Mouse (Mus musculus): ENCODE data around the gene Rreb1. TPM values are rescaled to one million over a fixed set of nuclear protein-coding genes. Genes with fewer than 3 reads are reported as not detected.

Rreb1 gene
- polyA plus RNA-seq, 1 experiment from 2014 or later, result 13.0 TPM

DNA sequence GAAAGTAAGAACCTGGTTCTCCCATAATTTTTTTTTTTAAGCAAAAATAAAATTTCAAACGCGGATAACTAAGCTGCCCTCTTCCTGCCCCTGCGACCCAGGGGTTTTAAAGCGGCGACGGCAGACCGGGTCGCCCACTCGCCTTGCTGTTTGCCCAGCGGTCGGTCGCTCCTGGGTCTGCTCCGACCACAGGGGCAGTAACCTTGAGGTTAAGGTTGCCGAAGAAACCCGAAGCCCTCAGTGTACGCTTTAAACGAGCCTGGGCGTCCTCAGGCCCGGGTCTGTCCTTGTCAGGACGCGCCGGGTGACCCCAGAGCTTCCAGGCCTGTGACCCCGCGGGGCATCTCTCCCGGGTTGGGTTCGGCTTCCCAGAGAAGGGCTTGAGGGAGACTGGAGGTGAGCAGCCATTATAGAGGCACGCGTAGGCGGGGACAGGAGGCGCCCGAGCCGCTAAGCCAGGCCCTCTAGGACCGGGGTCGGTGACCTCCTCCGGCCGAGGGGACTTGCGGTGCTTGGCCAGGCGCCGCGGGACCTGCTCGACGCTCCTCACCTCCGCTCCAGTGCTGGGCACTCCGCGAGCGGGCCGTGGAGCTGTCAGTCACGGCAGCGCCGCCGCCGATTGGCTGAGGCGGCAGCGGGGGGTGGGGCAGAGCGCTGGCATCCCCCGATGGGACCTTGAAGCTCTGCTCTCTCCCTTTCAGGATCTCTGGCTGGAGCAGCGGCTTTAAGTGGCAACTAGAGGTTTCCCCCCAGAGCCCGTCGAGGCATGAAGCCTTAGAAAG is 79.3 kb downstream of the Rreb1 start:
- peaks cover 60% of the 10 kb centered on the region for H3K4me1 ChIP-seq (ENCODE audit: control insufficient read depth, insufficient read depth, low read length)
- peak overlapping the region; percentile 78 for H3K27ac ChIP-seq (ENCODE audit: low read length)
- H3K4me3 ChIP-seq (ENCODE audit: low read length), result peak overlapping the region; percentile 61
- H3K9me3 ChIP-seq (replicated peaks; ENCODE audit: control insufficient read depth, low read length), result no peaks in the 10 kb centered on the region
- WGBS, result under 1% methylated on average over 59 of the region's 59 CpGs
- H3K4me2 ChIP-seq (ENCODE audit: low read depth, low read length), result peak overlapping the region; percentile 87
- no peaks in the 10 kb centered on the region for H3K27me3 ChIP-seq (ENCODE audit: control insufficient read depth, insufficient read depth, low read length)
- H3K9ac ChIP-seq (ENCODE audit: low read length), result peak overlapping the region; percentile 84
- no peaks in the 10 kb centered on the region for H3K36me3 ChIP-seq (ENCODE audit: control insufficient read depth, insufficient read depth)
- peak; percentile 91 for ATAC-seq (replicated peaks; ENCODE audit: extremely low read depth, insufficient read depth, low FRiP score)

DNA sequence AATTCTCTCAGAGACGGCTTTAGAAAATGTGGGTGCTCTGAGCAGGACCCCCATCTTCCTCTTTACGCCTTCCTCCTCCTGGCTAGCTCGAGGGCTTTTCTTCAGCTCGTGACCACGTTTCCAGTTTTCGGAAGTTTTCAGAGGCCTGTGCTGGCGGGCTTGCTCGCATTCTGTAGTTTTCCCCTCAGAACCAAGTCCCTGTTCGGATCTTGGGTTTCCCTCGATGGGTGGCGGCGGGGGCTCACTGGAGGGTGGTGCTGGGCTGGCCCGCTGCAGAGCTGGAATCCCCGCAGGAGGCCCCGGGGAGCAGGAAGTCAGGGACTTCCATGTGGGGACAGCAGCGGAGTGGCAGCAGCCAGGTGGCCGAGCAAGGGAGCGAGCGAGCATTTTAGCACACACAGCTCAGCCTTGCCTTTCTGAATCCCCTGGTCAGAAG is 79.9 kb downstream of the Rreb1 start:
- Histone ChIP-seq H3K27ac (ENCODE audit: low read length) (peak overlapping the region; percentile 78), H3K4me2 (ENCODE audit: low read depth, low read length) (peak overlapping the region; percentile 87), H3K9ac (ENCODE audit: low read length) (peak overlapping the region; percentile 84), H3K4me1 (ENCODE audit: control insufficient read depth, insufficient read depth, low read length) (peaks cover 58% of the 10 kb centered on the region), H3K36me3 (ENCODE audit: control insufficient read depth, insufficient read depth) (no peaks in the 10 kb centered on the region), H3K9me3 (replicated peaks; ENCODE audit: control insufficient read depth, low read length) (no peaks in the 10 kb centered on the region), H3K27me3 (ENCODE audit: control insufficient read depth, insufficient read depth, low read length) (no peaks in the 10 kb centered on the region), H3K4me3 (ENCODE audit: low read length) (peak overlapping the region; percentile 61)
- ATAC-seq (replicated peaks; ENCODE audit: extremely low read depth, insufficient read depth, low FRiP score), result peak; percentile 47; the same call in 1 of the 2 replicates
- 3% methylated on average over 19 of the region's 19 CpGs for WGBS

DNA sequence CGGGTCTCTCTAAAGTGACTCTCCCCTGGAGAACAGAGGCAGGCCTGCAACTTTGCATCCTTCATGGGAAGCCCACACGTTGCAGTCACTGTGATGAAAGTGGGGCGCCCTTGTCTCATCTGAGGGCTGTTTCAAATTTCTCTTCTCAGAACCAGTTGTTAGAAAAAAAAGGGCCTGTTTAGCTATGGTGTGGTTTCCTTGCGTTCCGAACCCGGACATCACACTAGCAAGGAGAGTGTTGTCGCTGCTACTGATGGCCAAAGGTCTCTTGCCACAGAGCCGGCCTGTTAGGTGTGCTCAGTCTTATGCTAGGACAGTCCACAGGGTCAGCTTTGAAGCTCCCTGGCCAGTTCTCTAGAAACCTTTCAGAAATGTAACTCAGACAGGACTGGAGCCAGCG is 80.3 kb downstream of the Rreb1 start:
- H3K4me1 ChIP-seq (ENCODE audit: control insufficient read depth, insufficient read depth, low read length), result peaks cover 61% of the 10 kb centered on the region
- no peaks in the 10 kb centered on the region for H3K36me3 ChIP-seq (ENCODE audit: control insufficient read depth, insufficient read depth)
- no peak for ATAC-seq (replicated peaks; ENCODE audit: extremely low read depth, insufficient read depth, low FRiP score)
- 50% methylated on average over 9 of the region's 9 CpGs for WGBS
- H3K27ac ChIP-seq (ENCODE audit: low read length), result peak overlapping the region; percentile 78
- peak overlapping the region; percentile 87 for H3K4me2 ChIP-seq (ENCODE audit: low read depth, low read length)
- H3K27me3 ChIP-seq (ENCODE audit: control insufficient read depth, insufficient read depth, low read length), result no peaks in the 10 kb centered on the region
- peak overlapping the region; percentile 61 for H3K4me3 ChIP-seq (ENCODE audit: low read length)
- no peaks in the 10 kb centered on the region for H3K9me3 ChIP-seq (replicated peaks; ENCODE audit: control insufficient read depth, low read length)
- H3K9ac ChIP-seq (ENCODE audit: low read length), result peak overlapping the region; percentile 84

DNA sequence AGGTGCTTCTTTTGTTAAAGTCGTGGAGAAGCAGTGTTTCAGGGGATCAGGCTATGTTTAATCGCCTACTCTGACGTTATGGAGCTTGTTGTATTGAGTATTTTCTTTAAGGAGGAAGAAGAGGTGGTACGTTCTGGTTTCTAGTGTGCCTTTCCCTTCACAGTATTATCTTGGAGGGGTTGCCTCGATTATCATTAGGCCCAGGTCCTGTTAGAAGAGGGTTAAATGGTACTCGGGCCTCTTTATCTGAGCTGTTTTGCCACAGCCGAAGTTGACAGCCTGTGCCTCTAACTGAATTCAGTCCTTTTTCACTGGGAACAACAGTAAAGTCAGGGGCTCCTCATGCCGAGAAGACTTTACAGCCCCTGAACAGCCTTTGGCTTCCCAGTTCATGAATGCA is 81.6 kb downstream of the Rreb1 start:
- H3K36me3 ChIP-seq (ENCODE audit: control insufficient read depth, insufficient read depth), result no peaks in the 10 kb centered on the region
- no peak overlapping the region for H3K27ac ChIP-seq (ENCODE audit: low read length)
- no peaks in the 10 kb centered on the region for H3K27me3 ChIP-seq (ENCODE audit: control insufficient read depth, insufficient read depth, low read length)
- H3K9ac ChIP-seq (ENCODE audit: low read length), result no peak overlapping the region
- no peak overlapping the region for H3K4me3 ChIP-seq (ENCODE audit: low read length)
- ATAC-seq (replicated peaks; ENCODE audit: extremely low read depth, insufficient read depth, low FRiP score), result no peak
- WGBS, result 61% methylated on average over 8 of the region's 8 CpGs
- no peak overlapping the region for H3K4me2 ChIP-seq (ENCODE audit: low read depth, low read length)
- no peaks in the 10 kb centered on the region for H3K9me3 ChIP-seq (replicated peaks; ENCODE audit: control insufficient read depth, low read length)
- peaks cover 52% of the 10 kb centered on the region for H3K4me1 ChIP-seq (ENCODE audit: control insufficient read depth, insufficient read depth, low read length)

DNA sequence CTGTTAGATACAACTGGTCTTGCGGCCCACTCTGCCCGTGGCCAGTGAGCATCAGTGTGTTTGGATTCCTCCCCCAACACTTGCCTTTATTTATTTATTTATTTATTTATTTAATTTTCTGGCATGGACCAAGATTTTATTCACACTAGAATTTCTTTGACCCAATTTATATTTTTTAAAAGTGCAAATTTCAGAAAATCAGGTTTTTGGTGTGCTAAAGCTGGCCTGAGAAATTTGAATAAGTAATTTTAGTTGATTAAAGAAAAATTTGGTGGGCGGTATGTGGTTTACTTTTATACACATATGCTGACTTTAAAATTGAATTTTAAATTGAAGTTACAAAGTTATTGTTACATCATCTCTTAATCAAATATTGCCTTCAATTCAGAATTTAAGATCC is 82.0 kb downstream of the Rreb1 start:
- ATAC-seq (replicated peaks; ENCODE audit: extremely low read depth, insufficient read depth, low FRiP score), result no peak
- Histone ChIP-seq H3K4me1 (ENCODE audit: control insufficient read depth, insufficient read depth, low read length) (peaks cover 50% of the 10 kb centered on the region), H3K27me3 (ENCODE audit: control insufficient read depth, insufficient read depth, low read length) (no peaks in the 10 kb centered on the region), H3K9me3 (replicated peaks; ENCODE audit: control insufficient read depth, low read length) (no peaks in the 10 kb centered on the region), H3K4me2 (ENCODE audit: low read depth, low read length) (no peak overlapping the region), H3K27ac (ENCODE audit: low read length) (no peak overlapping the region), H3K4me3 (ENCODE audit: low read length) (no peak overlapping the region), H3K36me3 (ENCODE audit: control insufficient read depth, insufficient read depth) (no peaks in the 10 kb centered on the region), H3K9ac (ENCODE audit: low read length) (no peak overlapping the region)
- 87% methylated on average over 3 of the region's 3 CpGs for WGBS

DNA sequence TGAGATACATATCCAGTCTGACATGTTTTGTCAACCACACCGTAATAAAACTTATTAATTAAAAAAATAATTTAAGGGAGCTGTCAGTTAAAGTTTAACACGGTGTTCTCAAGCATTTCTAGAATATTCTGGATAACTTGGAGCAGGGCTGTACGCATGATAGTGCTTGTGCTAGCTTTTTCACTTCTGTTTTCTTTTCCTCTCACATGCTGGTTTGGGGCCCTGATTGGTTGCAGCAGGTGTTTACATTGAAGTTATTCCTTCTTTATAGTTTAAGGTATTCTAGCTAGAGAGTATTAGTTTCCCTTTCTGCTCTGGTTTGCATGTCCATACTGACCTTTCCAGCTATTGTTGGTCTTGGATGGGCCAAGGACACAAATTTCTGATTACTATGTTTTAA is 82.6 kb downstream of the Rreb1 start:
- 76% methylated on average over 3 of the region's 3 CpGs for WGBS
- peaks cover 52% of the 10 kb centered on the region for H3K4me1 ChIP-seq (ENCODE audit: control insufficient read depth, insufficient read depth, low read length)

DNA sequence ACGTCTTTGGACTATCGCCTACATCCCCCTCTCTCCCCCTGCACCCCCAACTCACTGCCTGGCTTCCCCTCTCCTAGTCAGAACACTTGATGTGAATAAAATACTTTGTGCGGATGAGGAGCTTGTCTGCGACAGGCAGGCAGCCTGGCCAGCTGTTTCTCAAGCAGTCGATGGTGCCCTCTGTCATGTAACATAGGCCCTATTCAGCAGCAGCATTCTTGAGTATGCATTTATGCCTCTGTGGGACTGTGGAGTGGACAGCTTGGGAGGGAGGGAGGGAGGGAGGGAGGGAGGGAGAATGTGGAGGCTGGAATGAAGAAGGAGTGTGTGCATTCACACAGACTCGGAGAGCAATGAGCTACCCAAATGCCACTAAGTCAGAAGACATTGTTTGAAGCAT is 84.3 kb downstream of the Rreb1 start:
- 19% methylated on average over 6 of the region's 6 CpGs for WGBS
- Histone ChIP-seq H3K36me3 (ENCODE audit: control insufficient read depth, insufficient read depth) (no peaks in the 10 kb centered on the region), H3K27me3 (ENCODE audit: control insufficient read depth, insufficient read depth, low read length) (no peaks in the 10 kb centered on the region), H3K4me3 (ENCODE audit: low read length) (no peak overlapping the region), H3K9ac (ENCODE audit: low read length) (0 out of 2 replicates have a peak overlapping the region, but pooled peaks have one; percentile 8), H3K9me3 (replicated peaks; ENCODE audit: control insufficient read depth, low read length) (no peaks in the 10 kb centered on the region), H3K4me2 (ENCODE audit: low read depth, low read length) (no peak overlapping the region), H3K4me1 (ENCODE audit: control insufficient read depth, insufficient read depth, low read length) (peaks cover 63% of the 10 kb centered on the region), H3K27ac (ENCODE audit: low read length) (peak overlapping the region; percentile 57)
- no peak for ATAC-seq (replicated peaks; ENCODE audit: extremely low read depth, insufficient read depth, low FRiP score)

More for the DNA sequence above, 82.6 kb downstream of the Rreb1 start:
- Histone ChIP-seq H3K27me3 (ENCODE audit: control insufficient read depth, insufficient read depth, low read length) (no peaks in the 10 kb centered on the region), H3K36me3 (ENCODE audit: control insufficient read depth, insufficient read depth) (no peaks in the 10 kb centered on the region), H3K9me3 (replicated peaks; ENCODE audit: control insufficient read depth, low read length) (no peaks in the 10 kb centered on the region), H3K9ac (ENCODE audit: low read length) (no peak overlapping the region), H3K27ac (ENCODE audit: low read length) (0 out of 2 replicates have a peak overlapping the region, but pooled peaks have one; percentile 16), H3K4me2 (ENCODE audit: low read depth, low read length) (no peak overlapping the region), H3K4me3 (ENCODE audit: low read length) (no peak overlapping the region)
- no peak for ATAC-seq (replicated peaks; ENCODE audit: extremely low read depth, insufficient read depth, low FRiP score)

DNA sequence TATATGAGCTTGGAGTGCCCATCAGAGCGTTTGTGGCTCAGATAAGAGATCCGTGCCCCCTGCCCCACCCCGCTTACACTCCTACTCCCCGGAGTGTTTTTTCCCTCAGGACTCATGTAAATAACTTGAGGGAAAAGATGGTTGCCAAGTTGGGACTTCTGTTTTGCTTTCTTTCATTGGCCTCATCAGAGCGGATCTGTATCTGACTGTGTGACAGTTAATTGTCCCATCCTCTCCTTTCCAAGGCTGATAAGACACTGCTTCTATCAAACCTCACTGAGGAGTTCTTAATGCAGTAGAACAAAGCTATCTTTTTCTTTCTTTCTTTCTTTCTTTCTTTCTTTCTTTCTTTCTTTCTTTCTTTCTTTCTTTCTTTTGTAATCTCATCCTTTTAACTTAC is 85.4 kb downstream of the Rreb1 start:
- 61% methylated on average over 5 of the region's 5 CpGs for WGBS
- Histone ChIP-seq H3K36me3 (ENCODE audit: control insufficient read depth, insufficient read depth) (no peaks in the 10 kb centered on the region), H3K27ac (ENCODE audit: low read length) (0 out of 2 replicates have a peak overlapping the region, but pooled peaks have one; percentile 57), H3K4me3 (ENCODE audit: low read length) (no peak overlapping the region), H3K27me3 (ENCODE audit: control insufficient read depth, insufficient read depth, low read length) (no peaks in the 10 kb centered on the region), H3K9me3 (replicated peaks; ENCODE audit: control insufficient read depth, low read length) (no peaks in the 10 kb centered on the region), H3K9ac (ENCODE audit: low read length) (no peak overlapping the region), H3K4me2 (ENCODE audit: low read depth, low read length) (no peak overlapping the region), H3K4me1 (ENCODE audit: control insufficient read depth, insufficient read depth, low read length) (peaks cover 61% of the 10 kb centered on the region)
- no peak for ATAC-seq (replicated peaks; ENCODE audit: extremely low read depth, insufficient read depth, low FRiP score)

DNA sequence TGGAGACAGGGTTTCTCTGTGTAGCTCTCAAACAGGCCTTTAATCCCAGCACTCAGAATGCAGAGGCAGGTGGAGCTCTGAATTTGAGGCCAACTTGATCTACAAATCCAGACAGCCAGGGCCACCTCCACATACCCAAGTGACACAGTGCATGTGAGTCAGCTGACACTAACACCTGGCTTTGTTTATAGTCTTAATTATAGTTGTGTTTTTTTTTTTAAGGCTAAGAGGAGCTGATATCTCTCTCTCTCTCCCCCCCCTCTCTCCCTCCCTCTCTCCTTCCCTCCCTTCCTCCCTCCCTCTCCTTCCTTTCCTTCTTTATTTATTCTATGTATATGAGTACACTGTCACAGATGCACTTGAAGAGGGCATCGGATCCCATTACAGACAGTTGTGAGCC is 86.5 kb downstream of the Rreb1 start:
- Histone ChIP-seq H3K36me3 (ENCODE audit: control insufficient read depth, insufficient read depth) (no peaks in the 10 kb centered on the region), H3K4me3 (ENCODE audit: low read length) (no peak overlapping the region), H3K9ac (ENCODE audit: low read length) (no peak overlapping the region), H3K9me3 (replicated peaks; ENCODE audit: control insufficient read depth, low read length) (no peaks in the 10 kb centered on the region), H3K4me2 (ENCODE audit: low read depth, low read length) (no peak overlapping the region), H3K27me3 (ENCODE audit: control insufficient read depth, insufficient read depth, low read length) (no peaks in the 10 kb centered on the region), H3K27ac (ENCODE audit: low read length) (no peak overlapping the region), H3K4me1 (ENCODE audit: control insufficient read depth, insufficient read depth, low read length) (peaks cover 58% of the 10 kb centered on the region)
- no peak for ATAC-seq (replicated peaks; ENCODE audit: extremely low read depth, insufficient read depth, low FRiP score)
- WGBS, result 91% methylated on average over 1 of the region's 1 CpGs

Data from heart, embryonic 16.5 days (tissue).